Mouse (Mus musculus): ENCODE data around the gene Cyp17a1. TPM values are rescaled to one million over a fixed set of nuclear protein-coding genes. Genes with fewer than 3 reads are reported as not detected.

The Cyp17a1 gene
- total RNA-seq, 2 experiments from 2014 or later, result not detected

DNA sequence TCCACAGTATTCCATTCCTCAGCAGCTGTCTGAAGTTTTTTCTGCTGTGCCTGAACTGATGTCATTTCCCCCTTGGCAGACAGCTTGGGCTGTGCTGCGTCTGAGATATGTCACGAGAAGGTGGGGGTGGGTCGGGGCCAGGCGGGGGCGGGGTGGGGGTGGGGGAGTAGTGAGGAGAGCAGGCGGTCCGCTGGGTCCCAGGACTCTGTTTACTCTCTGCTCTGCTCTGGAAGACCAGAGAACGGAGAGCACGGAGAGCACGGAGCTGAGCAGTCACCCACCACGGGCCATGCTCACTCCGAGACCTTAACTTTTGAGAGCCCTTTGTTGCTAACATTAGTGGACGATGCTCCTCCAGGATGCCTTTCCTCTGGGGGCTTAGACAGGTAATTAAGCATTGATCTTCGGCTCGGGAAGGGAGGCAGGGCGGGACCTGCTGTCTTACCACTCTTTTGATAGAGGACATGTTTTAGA, 49.7 kb downstream of the Cyp17a1 start:
- DNase-seq (ENCODE audit: extremely low spot score in 1 of 2, low spot score in 2 of 2), result no peak
- intact Hi-C loops (cut with DNase I), result no loop called here

DNA sequence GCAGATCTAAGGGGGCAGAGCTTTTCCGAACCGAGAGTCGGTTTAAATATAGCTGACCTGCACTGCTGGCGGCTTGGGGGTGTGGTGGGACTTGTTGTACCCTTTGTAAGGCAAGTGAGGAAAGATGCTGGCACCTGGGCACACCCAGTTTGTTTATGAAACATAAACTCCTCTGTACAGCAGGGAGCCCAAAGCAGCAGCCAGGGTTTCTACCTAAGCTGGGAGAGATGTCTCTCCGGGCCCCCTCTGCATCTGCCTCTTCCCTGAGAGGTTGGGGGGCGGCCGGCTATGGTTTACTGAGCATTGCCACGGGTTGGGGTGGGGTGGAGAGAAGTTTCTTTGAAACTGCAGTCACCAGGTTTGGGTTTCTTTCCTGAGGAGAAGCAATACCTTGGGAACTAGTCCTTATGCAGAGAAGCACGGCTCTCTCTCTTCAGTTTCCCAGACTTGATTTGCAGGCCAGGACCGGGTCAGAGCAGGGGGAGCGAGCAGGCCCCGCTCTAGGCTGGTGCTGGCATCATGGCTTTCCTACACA, 50.2 kb downstream of the Cyp17a1 start:
- intact Hi-C loops (cut with DNase I), result no loop called here
- DNase-seq (ENCODE audit: extremely low spot score in 1 of 2, low spot score in 2 of 2), result no peak

DNA sequence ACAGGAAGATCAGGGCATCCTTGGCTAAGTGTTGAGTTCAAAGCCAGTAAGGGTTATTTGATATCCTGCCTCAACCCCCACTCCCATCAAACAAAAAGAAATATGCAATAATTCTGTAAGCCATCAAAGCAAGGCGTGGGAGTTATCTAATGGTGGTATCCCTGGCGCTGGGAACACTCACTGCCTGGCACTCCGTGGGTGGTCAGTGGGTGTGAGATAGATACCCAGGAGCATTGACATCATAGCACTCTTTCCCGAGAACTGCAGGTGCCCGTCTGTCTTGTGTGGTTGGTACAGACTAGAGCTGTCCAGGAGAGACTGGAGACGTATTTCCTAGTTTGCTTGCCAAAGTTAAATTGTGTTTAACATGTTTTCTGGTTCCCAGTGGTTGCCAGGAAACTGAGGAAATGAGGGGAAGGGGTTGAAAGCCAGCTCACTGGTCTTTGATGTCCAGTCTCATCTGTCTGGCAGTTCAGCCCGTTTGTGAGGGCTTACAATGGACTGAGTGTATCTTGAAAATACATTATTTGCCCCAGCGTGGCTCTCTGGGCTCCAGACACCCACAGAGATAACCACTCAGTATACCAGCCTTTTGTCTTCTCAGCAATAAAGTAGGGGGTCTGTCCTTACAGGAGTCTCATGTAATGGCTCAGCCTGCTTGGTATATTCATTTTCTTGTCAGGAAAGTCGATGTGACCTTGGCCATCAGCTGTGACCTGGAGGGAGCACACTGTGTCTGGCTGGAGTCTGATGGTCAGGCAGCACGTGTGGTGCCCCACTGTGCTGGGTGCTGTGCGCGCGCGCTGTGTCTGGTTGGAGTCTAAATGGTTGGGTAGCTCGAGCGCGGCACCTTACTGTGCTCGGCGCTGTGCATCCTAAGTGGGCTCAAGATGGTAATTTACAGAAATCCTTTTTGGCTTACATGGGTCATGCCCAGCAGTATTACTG, 51.5 kb downstream of the Cyp17a1 start:
- DNase-seq (ENCODE audit: extremely low spot score in 1 of 2, low spot score in 2 of 2), result no peak
- intact Hi-C loops (cut with DNase I), result no loop called here

DNA sequence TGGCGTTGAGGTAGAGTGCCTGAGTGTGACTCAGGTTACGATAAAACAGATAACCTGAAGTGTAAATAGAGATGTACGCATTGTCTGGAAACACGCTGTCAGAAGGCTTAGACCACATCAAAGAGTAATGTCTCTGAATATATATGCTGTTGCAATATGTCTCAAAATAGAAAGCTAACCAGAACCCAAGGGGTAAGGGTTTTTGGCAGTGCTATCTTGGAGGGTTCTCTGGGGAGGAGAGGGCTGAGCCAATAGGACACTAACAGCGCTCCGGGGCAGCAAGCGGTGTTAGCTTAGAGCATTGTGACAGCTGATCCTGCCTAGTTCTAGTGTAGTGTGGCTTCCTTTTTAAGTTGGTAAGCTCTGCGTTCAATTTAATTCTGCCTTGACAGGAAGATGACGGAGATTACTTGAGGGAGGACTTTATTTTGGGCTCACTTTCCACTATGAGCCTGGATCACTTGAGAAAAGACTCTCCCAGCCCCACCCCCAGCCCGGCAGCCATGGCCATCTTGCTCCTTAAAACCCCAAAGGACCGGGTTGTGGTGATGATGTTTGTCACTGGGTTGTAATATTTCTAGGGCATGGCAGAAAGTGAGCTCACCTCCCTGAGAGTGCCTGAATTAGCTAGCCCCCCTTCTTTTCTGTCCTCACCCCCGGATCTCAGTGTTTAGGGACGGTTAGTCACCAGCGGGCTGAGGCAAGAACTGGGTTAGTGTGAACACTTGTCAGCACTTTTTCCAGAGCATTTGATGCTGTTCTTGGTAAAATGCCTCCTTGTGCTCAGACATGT, 52.8 kb downstream of the Cyp17a1 start:
- intact Hi-C loops (cut with DNase I), result no loop called here
- DNase-seq (ENCODE audit: extremely low spot score in 1 of 2, low spot score in 2 of 2), result no peak

DNA sequence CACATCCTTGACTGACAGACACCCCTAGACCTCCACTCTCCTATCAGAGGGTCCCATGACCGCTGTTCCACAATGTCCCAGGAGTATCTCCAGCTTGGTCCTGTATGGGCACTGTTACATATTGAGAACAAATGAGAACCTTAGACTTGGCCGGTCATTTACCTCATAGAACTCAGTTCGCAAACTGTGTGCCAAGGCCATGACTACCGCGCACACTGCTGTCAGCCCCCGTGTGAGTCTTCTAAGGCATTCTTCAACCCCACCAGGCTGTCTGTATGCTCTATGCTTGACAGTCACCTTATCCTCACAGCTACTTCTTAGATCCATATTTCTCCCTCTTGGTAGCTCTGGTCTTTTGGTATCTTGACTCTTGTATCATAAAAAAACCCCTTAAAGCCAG, 53.5 kb downstream of the Cyp17a1 start:
- intact Hi-C loops (cut with DNase I), result no loop called here
- no peak for DNase-seq (ENCODE audit: extremely low spot score in 1 of 2, low spot score in 2 of 2)

DNA sequence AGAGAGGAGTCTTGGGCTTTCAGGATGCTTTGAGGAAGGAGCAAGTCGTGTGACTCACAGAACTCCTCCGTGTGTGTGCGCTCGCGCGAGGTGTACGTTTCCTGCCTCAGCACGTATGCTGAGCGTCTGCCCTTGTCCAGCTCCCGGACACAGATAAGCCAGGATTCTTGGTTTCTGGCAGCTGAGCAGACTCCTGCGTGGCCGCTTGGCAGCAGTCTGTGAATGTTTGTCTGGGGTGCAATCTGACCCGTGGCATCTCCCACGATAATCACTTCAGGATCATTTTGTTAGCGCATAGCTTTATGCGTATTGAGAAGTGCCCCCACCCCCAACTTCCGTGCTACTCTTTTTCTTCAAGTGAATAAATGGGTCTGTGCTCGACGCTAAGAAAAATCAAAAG, 54.0 kb downstream of the Cyp17a1 start:
- no peak for DNase-seq (ENCODE audit: extremely low spot score in 1 of 2, low spot score in 2 of 2)
- intact Hi-C loops (cut with DNase I), result no loop called here

DNA sequence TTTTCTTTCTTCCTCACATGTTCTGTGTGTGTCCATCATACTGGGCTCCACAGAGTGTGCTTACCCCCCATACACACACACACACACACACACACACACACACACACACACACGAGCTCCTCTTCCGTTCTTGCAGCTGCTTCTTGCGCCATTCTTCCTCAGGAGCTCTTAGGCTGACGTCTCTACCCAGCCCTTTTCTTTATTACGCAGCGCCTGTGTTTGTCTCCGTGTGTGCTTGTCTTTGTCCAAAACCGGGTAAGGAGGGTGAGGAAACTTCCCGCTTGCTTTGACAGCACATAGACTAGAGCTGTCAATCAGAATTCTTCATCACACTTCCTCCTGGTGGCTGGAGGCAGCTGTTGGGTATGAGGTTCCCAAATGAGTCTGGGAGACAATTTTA, 54.6 kb downstream of the Cyp17a1 start:
- no peak for DNase-seq (ENCODE audit: extremely low spot score in 1 of 2, low spot score in 2 of 2)
- intact Hi-C loops (cut with DNase I), result no loop called here

DNA sequence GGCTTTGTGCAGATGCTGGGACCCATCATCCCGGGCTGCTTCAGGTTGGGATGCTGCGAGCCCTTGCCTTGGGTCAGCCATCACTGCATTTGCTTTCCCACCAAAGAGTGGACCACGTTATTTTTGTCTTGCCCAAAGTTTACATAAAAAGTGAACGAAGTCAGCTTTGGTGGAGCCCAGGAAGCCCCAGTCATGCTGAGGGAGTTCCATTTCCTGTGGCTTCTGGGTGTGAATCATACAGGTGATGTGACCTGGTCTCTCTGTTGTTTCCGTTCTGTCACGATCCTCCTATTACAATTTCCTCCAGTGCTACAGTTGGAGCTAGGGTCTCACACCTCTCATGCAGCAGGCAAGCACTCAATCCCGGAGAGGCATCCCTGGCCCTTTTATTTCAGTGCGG, 55.6 kb downstream of the Cyp17a1 start:
- no peak for DNase-seq (ENCODE audit: extremely low spot score in 1 of 2, low spot score in 2 of 2)
- intact Hi-C loops (cut with DNase I), result no loop called here

Other genes starting within 250 kb of the Cyp17a1 start
- gene Trim8, start 171.5 kb downstream of the Cyp17a1 start, total RNA-seq (2021), result 100 to 1,000 TPM; 101 to 108 TPM
- 100 to 1,000 TPM; 103 to 104 TPM for gene Arl3, start 100.0 kb downstream of the Cyp17a1 start, total RNA-seq (2021)
- gene Sfxn2, start 99.8 kb downstream of the Cyp17a1 start, total RNA-seq (2021), result 1 to 10 TPM; 7.8 to 8.1 TPM
- 10 to 100 TPM; 35.2 to 41.7 TPM for gene Wbp1l, start 74.1 kb downstream of the Cyp17a1 start, total RNA-seq (2021)
- gene Borcs7, start 16.7 kb upstream of the Cyp17a1 start, total RNA-seq (2021), result 10 to 100 TPM; 21.4 to 23.7 TPM
- gene As3mt, start 34.3 kb upstream of the Cyp17a1 start, total RNA-seq (2021), result 10 to 100 TPM; 18.7 to 18.9 TPM
- 10 to 100 TPM; 25.8 to 29.4 TPM for gene Cnnm2, start 88.4 kb upstream of the Cyp17a1 start, total RNA-seq (2021)

Data from left cerebral cortex, postnatal 10 days (tissue).